Mouse (Mus musculus): ENCODE results near the gene Atp1a3. TPM values are rescaled to one million over a fixed set of nuclear protein-coding genes. Genes with fewer than 3 reads are reported as not detected.

The Atp1a3 gene
- total RNA-seq, 1 experiment = 21.2 TPM

- Histone ChIP-seq H3K9me3 (ENCODE audit: control insufficient read depth, insufficient read depth, low read depth, low read length) (no peaks in the 10 kb centered on the region), H3K4me3 (ENCODE audit: insufficient read depth in 1 of 2, low read depth in 1 of 2, low read length in 2 of 2, poor library complexity in 1 of 2, severe bottlenecking in 1 of 2) (peak within 1 kb of the TSS; percentile 27 to 60), H3K4me1 (ENCODE audit: control insufficient read depth in 2 of 2, insufficient read depth in 2 of 2, low read length in 2 of 2, poor library complexity in 1 of 2) (peaks cover 0 to 28% of the 10 kb centered on the region in 2 experiments; a peak in 1 of 4 replicates), H3K9ac (ENCODE audit: insufficient read depth, low read depth, low read length, poor library complexity, severe bottlenecking) (no peak within 1 kb of the TSS), H3K27ac (ENCODE audit: insufficient read depth, low read depth, low read length, poor library complexity, severe bottlenecking) (no peak within 1 kb of the TSS), H3K36me3 (ENCODE audit: control insufficient read depth, insufficient read depth, low read length, poor library complexity, severe bottlenecking) (no peaks in the 10 kb centered on the region)
- in situ Hi-C loops (cut with MboI; ENCODE audit: low sequenced_read_pairs in 2 of 2, unreplicated experiment in 2 of 2) = no loop called here
- no peak for DNase-seq (ENCODE audit: low read depth, low spot score)
- TF ChIP-seq CHD2 (IDR thresholded peaks at IDR 0.05; ENCODE audit: low read depth, low read length) (no peak), MAFK (IDR thresholded peaks at IDR 0.05; ENCODE audit: insufficient read depth, low read depth, low read length) (no peak), HCFC1 (IDR thresholded peaks at IDR 0.05; ENCODE audit: borderline replicate concordance, insufficient read depth, low read length) (no peak), ZNF384 (IDR thresholded peaks at IDR 0.05; ENCODE audit: low read depth, low read length) (no peak), ZC3H11A (IDR thresholded peaks at IDR 0.05; ENCODE audit: borderline replicate concordance, low read depth, low read length) (no peak)
Measured at GRCm38 (mm10) chr7:24944257-24944950, 61.4 kb downstream of the Atp1a3 start, which contains the start of gene Gm4881. TSS of gene Gm4881 (minus strand) at chr7:24944494.

- Histone ChIP-seq H3K9ac (ENCODE audit: insufficient read depth, low read depth, low read length, poor library complexity, severe bottlenecking) (no peak overlapping the region), H3K9me3 (ENCODE audit: control insufficient read depth, insufficient read depth, low read depth, low read length) (no peaks in the 10 kb centered on the region), H3K27ac (ENCODE audit: insufficient read depth, low read depth, low read length, poor library complexity, severe bottlenecking) (no peak overlapping the region), H3K4me3 (ENCODE audit: insufficient read depth in 1 of 2, low read depth in 1 of 2, low read length in 2 of 2, poor library complexity in 1 of 2, severe bottlenecking in 1 of 2) (peak overlapping the region in 1 of 2 experiments; percentile 27; a peak in 1 of 4 replicates), H3K36me3 (ENCODE audit: control insufficient read depth, insufficient read depth, low read length, poor library complexity, severe bottlenecking) (no peaks in the 10 kb centered on the region), H3K4me1 (ENCODE audit: control insufficient read depth in 2 of 2, insufficient read depth in 2 of 2, low read length in 2 of 2, poor library complexity in 1 of 2) (peaks cover 0 to 27% of the 10 kb centered on the region in 2 experiments; a peak in 1 of 4 replicates)
- in situ Hi-C loops (cut with MboI; ENCODE audit: low sequenced_read_pairs in 2 of 2, unreplicated experiment in 2 of 2) = no loop called here
- no peak for DNase-seq (ENCODE audit: low read depth, low spot score)
- no peak for TF ChIP-seq HCFC1 (IDR thresholded peaks at IDR 0.05; ENCODE audit: borderline replicate concordance, insufficient read depth, low read length)
- TF ChIP-seq ZC3H11A (IDR thresholded peaks at IDR 0.05; ENCODE audit: borderline replicate concordance, low read depth, low read length) = no peak
- TF ChIP-seq ZNF384 (IDR thresholded peaks at IDR 0.05; ENCODE audit: low read depth, low read length) = no peak
- no peak for TF ChIP-seq CHD2 (IDR thresholded peaks at IDR 0.05; ENCODE audit: low read depth, low read length)
- no peak for TF ChIP-seq MAFK (IDR thresholded peaks at IDR 0.05; ENCODE audit: insufficient read depth, low read depth, low read length)
Measured at GRCm38 (mm10) chr7:24943641-24944040, 62.1 kb downstream of the Atp1a3 start.

GRCm38 (mm10) chr7:24931651-24932050, 74.1 kb downstream of the Atp1a3 start:
- Histone ChIP-seq H3K9ac (ENCODE audit: insufficient read depth, low read depth, low read length, poor library complexity, severe bottlenecking) (no peak overlapping the region), H3K9me3 (ENCODE audit: control insufficient read depth, insufficient read depth, low read depth, low read length) (no peaks in the 10 kb centered on the region), H3K27ac (ENCODE audit: insufficient read depth, low read depth, low read length, poor library complexity, severe bottlenecking) (no peak overlapping the region), H3K36me3 (ENCODE audit: control insufficient read depth, insufficient read depth, low read length, poor library complexity, severe bottlenecking) (peaks cover 3% of the 10 kb centered on the region; the same call in 1 of the 2 replicates), H3K4me1 (ENCODE audit: control insufficient read depth in 2 of 2, insufficient read depth in 2 of 2, low read length in 2 of 2, poor library complexity in 1 of 2) (peaks cover 0 to 32% of the 10 kb centered on the region in 2 experiments; a peak in 1 of 4 replicates), H3K4me3 (ENCODE audit: insufficient read depth in 1 of 2, low read depth in 1 of 2, low read length in 2 of 2, poor library complexity in 1 of 2, severe bottlenecking in 1 of 2) (no peak overlapping the region)
- no peak for DNase-seq (ENCODE audit: low read depth, low spot score)
- in situ Hi-C loops (cut with MboI; ENCODE audit: low sequenced_read_pairs in 2 of 2, unreplicated experiment in 2 of 2) = no loop called here
- TF ChIP-seq MAFK (IDR thresholded peaks at IDR 0.05; ENCODE audit: insufficient read depth, low read depth, low read length) (no peak), HCFC1 (IDR thresholded peaks at IDR 0.05; ENCODE audit: borderline replicate concordance, insufficient read depth, low read length) (no peak), ZC3H11A (IDR thresholded peaks at IDR 0.05; ENCODE audit: borderline replicate concordance, low read depth, low read length) (no peak), CHD2 (IDR thresholded peaks at IDR 0.05; ENCODE audit: low read depth, low read length) (no peak), ZNF384 (IDR thresholded peaks at IDR 0.05; ENCODE audit: low read depth, low read length) (no peak)

GRCm38 (mm10) chr7:24930475-24930874, 75.3 kb downstream of the Atp1a3 start:
- Histone ChIP-seq H3K9ac (ENCODE audit: insufficient read depth, low read depth, low read length, poor library complexity, severe bottlenecking) (no peak overlapping the region), H3K4me3 (ENCODE audit: insufficient read depth in 1 of 2, low read depth in 1 of 2, low read length in 2 of 2, poor library complexity in 1 of 2, severe bottlenecking in 1 of 2) (no peak overlapping the region), H3K9me3 (ENCODE audit: control insufficient read depth, insufficient read depth, low read depth, low read length) (no peaks in the 10 kb centered on the region), H3K27ac (ENCODE audit: insufficient read depth, low read depth, low read length, poor library complexity, severe bottlenecking) (no peak overlapping the region), H3K4me1 (ENCODE audit: control insufficient read depth in 2 of 2, insufficient read depth in 2 of 2, low read length in 2 of 2, poor library complexity in 1 of 2) (peaks cover 0 to 32% of the 10 kb centered on the region in 2 experiments; a peak in 1 of 4 replicates), H3K36me3 (ENCODE audit: control insufficient read depth, insufficient read depth, low read length, poor library complexity, severe bottlenecking) (peaks cover 11% of the 10 kb centered on the region)
- no peak for DNase-seq (ENCODE audit: low read depth, low spot score)
- in situ Hi-C loops (cut with MboI; ENCODE audit: low sequenced_read_pairs in 2 of 2, unreplicated experiment in 2 of 2) = no loop called here
- TF ChIP-seq CHD2 (IDR thresholded peaks at IDR 0.05; ENCODE audit: low read depth, low read length) = no peak

Other genes with a start within 250 kb of the Atp1a3 start
- gene Cd177, start 245.6 kb downstream of the Atp1a3 start, total RNA-seq (2012; rRNA removed) = 0.22 TPM in 1 of 2 replicates, not detected in the other
- 0.89 and 1.6 TPM in 2 replicates for gene Ceacam10, start 228.8 kb downstream of the Atp1a3 start, total RNA-seq (2012; rRNA removed)
- gene Gm9844, start 143.7 kb downstream of the Atp1a3 start, total RNA-seq (2012; rRNA removed) = 4.6 and 6.7 TPM in 2 replicates
- 0.18 TPM in 1 of 2 replicates, not detected in the other for gene Lypd4, start 136.0 kb downstream of the Atp1a3 start, total RNA-seq (2012; rRNA removed)
- 0.53 and 0.54 TPM in 2 replicates for gene Dmrtc2, start 135.9 kb downstream of the Atp1a3 start, total RNA-seq (2012; rRNA removed)
- 2,686 and 2,786 TPM in 2 replicates for gene Rps19, start 121.6 kb downstream of the Atp1a3 start, total RNA-seq (2012; rRNA removed)
- gene Cd79a, start 108.6 kb downstream of the Atp1a3 start, total RNA-seq (2012; rRNA removed) = 1.3 and 1.5 TPM in 2 replicates
- 32.1 and 40.0 TPM in 2 replicates for gene Arhgef1, start 103.0 kb downstream of the Atp1a3 start, total RNA-seq (2012; rRNA removed)
- gene Gm4881, start 61.5 kb downstream of the Atp1a3 start, total RNA-seq (2012; rRNA removed) = not detected in 2 replicates
- gene Rabac1, start 33.2 kb downstream of the Atp1a3 start, total RNA-seq (2012; rRNA removed) = 212 and 328 TPM in 2 replicates
- gene Grik5, start 66.4 kb upstream of the Atp1a3 start, total RNA-seq (2012; rRNA removed) = 10.0 and 10.7 TPM in 2 replicates
- gene Zfp574, start 66.6 kb upstream of the Atp1a3 start, total RNA-seq (2012; rRNA removed) = 15.1 and 18.9 TPM in 2 replicates
- 2.4 and 2.9 TPM in 2 replicates for gene Pou2f2, start 173.8 kb upstream of the Atp1a3 start, total RNA-seq (2012; rRNA removed)
- 22.8 and 31.3 TPM in 2 replicates for gene Dedd2, start 214.7 kb upstream of the Atp1a3 start, total RNA-seq (2012; rRNA removed)
- gene Zfp526, start 215.5 kb upstream of the Atp1a3 start, total RNA-seq (2012; rRNA removed) = 5.0 and 5.2 TPM in 2 replicates
- 38.2 and 38.5 TPM in 2 replicates for gene Gsk3a, start 231.9 kb upstream of the Atp1a3 start, total RNA-seq (2012; rRNA removed)
- gene Erf, start 244.8 kb upstream of the Atp1a3 start, total RNA-seq (2012; rRNA removed) = 82.2 and 87.1 TPM in 2 replicates

Measured in ES-E14 (cell line).